Mouse (Mus musculus) heart, adult 9 months (tissue): Measurements from ENCODE around the gene Iars2.
A peak's percentile ranks its signal among the peaks of the same experiment; 100 is the strongest.

ENCODE experiments used
- DNase-seq, 2 experiments: peaks; one replicate each; pipeline ENCODE4 v3.0.0; 2022; ENCODE audit warnings: low spot score in 2 of 2

Iars2 gene

GRCm38 (mm10) chr1:185328721-185329610 is at the start of gene Iars2:
Gene Iars2 (minus strand): TSS chr1:185329396.
- DNase-seq: peak; percentile 91

GRCm38 (mm10) chr1:185377429-185377828 is 48.2 kb upstream of the Iars2 start:
- no peak for DNase-seq

GRCm38 (mm10) chr1:185376390-185376789 is 47.2 kb upstream of the Iars2 start:
- DNase-seq: no peak

- no peak for DNase-seq
These were observed 40.8 kb upstream of the Iars2 start for GRCm38 (mm10) chr1:185369979-185370378.

- DNase-seq: no peak
These were observed 38.2 kb upstream of the Iars2 start for GRCm38 (mm10) chr1:185367383-185367782.

GRCm38 (mm10) chr1:185364183-185364540 is 35.0 kb upstream of the Iars2 start:
- no peak for DNase-seq

- DNase-seq: peak; percentile 37 to 54
These were observed 34.5 kb upstream of the Iars2 start for GRCm38 (mm10) chr1:185363526-185364182.

GRCm38 (mm10) chr1:185362677-185363520 is 33.7 kb upstream of the Iars2 start, which contains the start of gene Eprs:
Gene Eprs (plus strand): TSS chr1:185363044.
- DNase-seq: peak; percentile 98 to 99

GRCm38 (mm10) chr1:185358211-185358610 is 29.0 kb upstream of the Iars2 start:
- no peak for DNase-seq

GRCm38 (mm10) chr1:185356246-185356645 is 27.1 kb upstream of the Iars2 start:
- DNase-seq: no peak

- DNase-seq: no peak
These were observed 25.5 kb upstream of the Iars2 start for GRCm38 (mm10) chr1:185354731-185355130.

GRCm38 (mm10) chr1:185353351-185353750 is 24.2 kb upstream of the Iars2 start:
- DNase-seq: no peak

GRCm38 (mm10) chr1:185352151-185352550 is 23.0 kb upstream of the Iars2 start:
- no peak for DNase-seq

- no peak for DNase-seq
These were observed 21.4 kb upstream of the Iars2 start for GRCm38 (mm10) chr1:185350611-185351010.

- no peak for DNase-seq
These were observed 20.5 kb upstream of the Iars2 start for GRCm38 (mm10) chr1:185349741-185350140.

GRCm38 (mm10) chr1:185346188-185346587 is 17.0 kb upstream of the Iars2 start:
- no peak for DNase-seq

- DNase-seq: no peak
These were observed 14.2 kb upstream of the Iars2 start for GRCm38 (mm10) chr1:185343422-185343821.

- DNase-seq: no peak
These were observed 13.2 kb upstream of the Iars2 start for GRCm38 (mm10) chr1:185342441-185342840.

GRCm38 (mm10) chr1:185336535-185336934 is 7.3 kb upstream of the Iars2 start:
- DNase-seq: no peak

- no peak for DNase-seq
These were observed 6.1 kb upstream of the Iars2 start for GRCm38 (mm10) chr1:185335231-185335765.

GRCm38 (mm10) chr1:185334136-185334535 is 4.9 kb upstream of the Iars2 start:
- no peak for DNase-seq

- no peak for DNase-seq
These were observed 4.5 kb upstream of the Iars2 start for GRCm38 (mm10) chr1:185333651-185334050.
